Mouse (Mus musculus) brain, embryonic 14.5 days (tissue): ENCODE data around the gene Fgf4.

ENCODE experiments used
- CTCF ChIP-seq: fragments of 200-500 bp; IDR thresholded peaks from 2 replicates; pipeline ENCODE4 v1.5.1; 2012; ENCODE audit warnings: inconsistent platforms, mild to moderate bottlenecking, moderate library complexity, borderline replicate concordance; ENCODE audit not compliant: insufficient read depth, insufficient read length; ENCODE audit errors: extremely low read depth
- POLR2A ChIP-seq: fragments of 200-500 bp; IDR thresholded peaks from 2 replicates; pipeline ENCODE4 v1.6.1; 2012; ENCODE audit warnings: mild to moderate bottlenecking, inconsistent platforms, borderline replicate concordance; ENCODE audit not compliant: poor library complexity, insufficient read depth, insufficient read length, severe bottlenecking; ENCODE audit errors: extremely low read depth

GRCm38 (mm10) chr7:144878401-144878800 lies 31.2 kb downstream of the Fgf4 start:
- no peak for TF ChIP-seq CTCF
- no peak for TF ChIP-seq POLR2A
